7 mouse cellular contexts compared by ENCODE assay signal in the genomic region with DNA sequence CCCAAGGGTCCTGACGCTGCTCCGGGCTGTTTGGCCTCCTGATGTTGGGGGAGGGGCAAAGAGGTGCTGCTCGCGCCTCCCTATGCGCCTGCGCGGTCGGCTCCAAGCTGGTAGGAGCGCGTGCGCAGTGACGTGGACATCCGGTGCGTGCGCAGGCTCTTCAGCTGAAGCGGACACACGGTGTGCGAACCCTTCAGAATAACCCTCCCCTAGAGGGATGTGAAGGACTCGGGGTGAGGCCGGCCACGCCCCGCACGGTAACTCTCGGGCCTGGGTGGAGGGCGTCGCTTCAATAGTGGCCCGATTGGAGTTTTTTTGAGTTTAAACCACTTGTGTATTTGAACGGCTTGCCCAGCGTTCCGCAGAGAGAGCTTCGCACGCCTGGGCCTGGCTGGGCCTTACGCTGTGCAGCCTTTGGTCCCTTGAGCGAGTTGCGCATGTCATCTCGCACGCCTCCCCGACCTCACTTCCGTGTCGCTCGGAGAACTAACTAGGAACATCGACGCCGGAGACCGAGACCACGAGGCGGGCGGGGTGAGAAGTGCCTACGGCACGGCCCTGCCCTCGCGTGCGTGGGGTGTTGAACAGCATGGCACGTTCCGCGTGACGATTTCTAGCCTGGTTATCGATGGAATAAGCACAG. TPM values are rescaled to one million over a fixed set of nuclear protein-coding genes. Genes with fewer than 3 reads are reported as not detected.
DNase-seq lines count a peak whose midpoint lies in the region; ATAC-seq lines count a peak whose summit lies in the region.

Gene Mga (plus strand): TSS at position 139 of the 643 bp plus-strand sequence.

- H3K9ac ChIP-seq in intestine, embryonic 15.5 days: peak within 1 kb of the TSS; percentile 58

- under 1% methylated on average over 58 of the region's 58 CpGs for WGBS in intestine, embryonic 15.5 days
- WGBS in midbrain, embryonic 10.5 days: under 1% methylated on average over 58 of the region's 58 CpGs

- H3K9me3 ChIP-seq in intestine, embryonic 15.5 days: no peaks in the 10 kb centered on the region
- no peaks in the 10 kb centered on the region for H3K9me3 ChIP-seq in midbrain, embryonic 10.5 days (replicated peaks)

- no peaks in the 10 kb centered on the region for H3K27me3 ChIP-seq in intestine, embryonic 15.5 days (replicated peaks)
- no peaks in the 10 kb centered on the region for H3K27me3 ChIP-seq in midbrain, embryonic 10.5 days (ENCODE audit: low read depth, poor library complexity, severe bottlenecking)

- H3K4me1 ChIP-seq in intestine, embryonic 15.5 days (replicated peaks): 0 out of 2 replicates have a peak, but pooled peaks cover 6% of the 10 kb centered on the region
- peaks cover 24% of the 10 kb centered on the region for H3K4me1 ChIP-seq in midbrain, embryonic 10.5 days

- H3K4me2 ChIP-seq in intestine, embryonic 15.5 days (replicated peaks): peak within 1 kb of the TSS; percentile 86

- H3K4me3 ChIP-seq in intestine, embryonic 15.5 days (replicated peaks): peak within 1 kb of the TSS; percentile 55
- peak within 1 kb of the TSS; percentile 66 for H3K4me3 ChIP-seq in midbrain, embryonic 10.5 days

- intact Hi-C loops in gastrocnemius, postnatal 36 days (cut with DNase I): no loop called here
- intact Hi-C loops in left cerebral cortex, postnatal 25 days (cut with DNase I): loop anchor here (2.0 kb wide), 2 partner anchors 24 to 98 kb away; no protein-coding TSS in a partner anchor

- DNase-seq in adrenal gland, adult 2 months: peak; percentile 95
- peak; percentile 97 for DNase-seq in embryo, embryonic 11.5 days (ENCODE audit: low read depth, low spot score)
- DNase-seq in gastrocnemius, postnatal 36 days: peak; percentile 90 to 94
- DNase-seq in left cerebral cortex, postnatal 25 days (ENCODE audit: low spot score in 2 of 2): peak; percentile 93 to 95
- peak; percentile 96 for DNase-seq in midbrain, embryonic 10.5 days (ENCODE audit: low spot score)
- DNase-seq in right cerebral cortex, postnatal 4 days: peak; percentile 97

- ATAC-seq in intestine, embryonic 15.5 days: peak; percentile 97

- no peaks in the 10 kb centered on the region for H3K36me3 ChIP-seq in intestine, embryonic 15.5 days
- H3K36me3 ChIP-seq in midbrain, embryonic 10.5 days: peaks cover 5% of the 10 kb centered on the region

- H3K27ac ChIP-seq in intestine, embryonic 15.5 days: peak within 1 kb of the TSS; percentile 94
- peak within 1 kb of the TSS; percentile 89 for H3K27ac ChIP-seq in midbrain, embryonic 10.5 days (replicated peaks)

RNA-seq across cellular contexts. Expression of gene Mga, which starts in this region (rescaled TPM):
- 10 to 100 TPM; 40.5 to 43.6 TPM for total RNA-seq in adrenal gland, adult 2 months (2021)
- polyA plus RNA-seq in adrenal gland, adult 2 months (2012; rRNA removed): 8.1 and 10.3 TPM in 2 replicates
- total RNA-seq in gastrocnemius, postnatal 36 days (2021): 10 to 100 TPM; 21.7 to 34.1 TPM
- 20.3 and 23.7 TPM in 2 replicates for polyA plus RNA-seq in intestine, embryonic 15.5 days (2015; fragmentation: Nextera tagmentation; extraction: Ambion mirVana)
- total RNA-seq in left cerebral cortex, postnatal 25 days (2021): 10 to 100 TPM; 62.2 to 67.9 TPM
- polyA plus RNA-seq in midbrain, embryonic 10.5 days (2016; fragmentation: Nextera tagmentation; extraction: Ambion mirVana): 23.5 and 28.2 TPM in 2 replicates

Comparison
In these comparisons a context has a peak if more than half of its experiments do, and no peak if none do; other contexts are left out.
1. Peak in every context shown above with its lines: DNase-seq, ATAC-seq, H3K4me3 ChIP-seq and H3K27ac ChIP-seq.